Mouse (Mus musculus): Measurements from ENCODE around the gene BC052040. TPM values are rescaled to one million over a fixed set of nuclear protein-coding genes. Genes with fewer than 3 reads are reported as not detected.

BC052040 gene
- polyA plus RNA-seq, 1 experiment from 2014 or later: 12.6 TPM

MicroRNAs within 50 kb of the gene (microRNA counts, 519-probe panel; counts per million panel counts)
- 4,230 counts per million, percentile 50 among the panel's probes with 10 or more counts for microRNA mmu-miR-1951

Small RNAs within 50 kb of the gene (microRNA-seq; reads per million reads assigned to microRNA genes)
- gene Mir1951: not detected
